Mouse (Mus musculus) fibroblast of lung, adult 2 months (primary cell): ENCODE data around the gene Itpkc.
"Not testable (repeated sequence)": the region's sequence is repeated elsewhere in the genome, so short reads cannot be mapped to it uniquely, and the experiment has no call there.

Experiments
- DNase-seq: peaks from one replicate; pipeline ENCODE4 v3.0.0-alpha.2; 2011; ENCODE audit warnings: low read depth

Itpkc gene

GRCm38 (mm10) chr7:27228281-27228821 lies at the start of gene Itpkc:
Gene Itpkc, minus strand, starts transcription at chr7:27228661.
- peak; percentile 92 for DNase-seq

GRCm38 (mm10) chr7:27277191-27277590 lies 48.7 kb upstream of the Itpkc start:
- DNase-seq = no peak

GRCm38 (mm10) chr7:27276021-27276420 lies 47.6 kb upstream of the Itpkc start:
- DNase-seq = no peak

DNA sequence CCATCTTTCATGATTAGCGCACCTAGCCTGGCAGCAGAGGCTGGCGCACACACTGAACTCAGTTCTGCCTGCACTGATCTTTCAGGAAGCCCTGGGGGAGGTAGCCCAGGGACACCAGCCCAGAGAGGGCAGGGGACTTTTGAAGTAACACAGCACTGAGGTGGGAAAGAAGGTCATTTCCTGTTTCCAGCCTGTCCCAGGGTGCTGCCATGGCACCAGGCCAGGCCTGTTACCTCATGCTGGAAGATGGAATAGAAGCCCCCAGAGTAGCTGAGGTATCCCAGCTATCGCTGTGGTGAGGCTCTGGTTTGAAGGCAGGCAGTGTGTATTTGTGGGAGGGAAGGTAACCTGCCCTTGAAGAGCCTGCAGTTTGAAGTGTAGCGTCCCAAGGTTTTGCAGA lies 46.5 kb upstream of the Itpkc start:
- DNase-seq = no peak

DNA sequence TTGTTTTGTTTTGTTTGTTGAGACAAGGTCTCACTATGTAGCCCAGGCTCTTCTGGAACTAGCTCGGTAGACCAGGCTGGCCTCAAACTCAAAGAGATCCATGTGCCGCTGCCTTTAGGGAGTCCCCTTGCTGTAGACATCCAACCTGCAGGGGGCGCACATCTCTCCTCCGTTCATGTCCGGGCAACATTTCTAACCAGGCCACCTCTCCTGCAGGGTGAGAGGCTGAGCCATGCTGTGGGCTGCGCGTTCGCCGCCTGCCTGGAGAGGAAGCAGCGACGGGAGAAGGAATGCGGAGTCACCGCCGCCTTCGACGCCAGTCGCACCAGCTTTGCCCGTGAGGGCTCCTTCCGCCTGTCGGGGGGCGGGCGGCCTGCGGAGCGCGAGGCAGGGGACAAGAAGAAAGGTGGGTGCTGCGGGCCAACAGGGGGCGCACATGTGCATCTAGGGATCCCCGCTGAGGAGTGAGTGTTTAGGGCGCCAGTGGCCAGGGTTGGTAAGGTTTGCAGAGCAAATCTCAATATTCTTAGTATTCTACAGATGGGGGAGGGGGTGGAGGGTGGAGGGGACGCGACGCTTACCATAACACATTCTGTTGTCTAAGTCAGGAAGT lies 45.4 kb upstream of the Itpkc start:
- no peak for DNase-seq

- no peak for DNase-seq
Measured at GRCm38 (mm10) chr7:27271423-27271822, 43.0 kb upstream of the Itpkc start.

GRCm38 (mm10) chr7:27266515-27267128 lies 38.2 kb upstream of the Itpkc start:
- DNase-seq = no peak

DNA sequence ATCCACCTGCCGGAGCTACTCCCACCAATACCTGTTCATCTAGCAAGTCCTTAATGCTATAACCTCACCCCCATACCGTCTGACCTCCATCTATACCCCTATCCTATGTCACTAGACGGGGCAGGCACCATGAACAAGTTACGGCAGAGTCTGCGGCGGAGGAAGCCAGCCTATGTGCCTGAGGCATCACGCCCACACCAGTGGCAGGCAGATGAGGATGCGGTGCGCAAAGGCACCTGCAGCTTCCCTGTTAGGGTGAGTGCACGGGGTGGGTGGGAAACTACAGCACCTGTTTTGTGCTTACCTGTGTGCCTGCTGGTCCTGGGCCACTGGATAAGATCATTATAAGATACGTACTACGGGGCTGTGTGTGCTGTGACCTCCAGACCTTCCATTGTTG lies 36.3 kb upstream of the Itpkc start:
- no peak for DNase-seq

GRCm38 (mm10) chr7:27261888-27262287 lies 33.4 kb upstream of the Itpkc start:
- no peak for DNase-seq

- no peak for DNase-seq
Measured at GRCm38 (mm10) chr7:27260856-27261255, 32.4 kb upstream of the Itpkc start.

DNA sequence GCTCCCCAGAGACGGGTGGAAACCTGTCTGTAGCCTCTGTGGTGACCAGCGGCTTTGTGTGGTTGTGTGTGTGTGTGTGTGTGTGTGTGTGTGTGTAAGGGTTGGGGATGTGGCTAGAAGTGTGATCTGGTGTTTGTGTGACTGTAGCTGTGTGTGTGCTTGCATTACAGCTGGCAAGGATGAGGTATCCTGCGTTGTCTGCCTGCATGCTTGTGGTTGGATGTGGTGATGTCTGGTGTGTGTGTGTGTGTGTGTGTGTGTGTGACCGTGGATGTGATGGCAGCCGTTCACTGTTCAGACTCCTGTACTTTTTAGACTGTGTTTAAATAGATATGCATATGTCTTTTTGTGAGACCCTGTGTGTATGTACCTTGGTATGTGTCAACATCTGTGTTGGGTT lies 31.3 kb upstream of the Itpkc start:
- DNase-seq = peak; percentile 38

DNA sequence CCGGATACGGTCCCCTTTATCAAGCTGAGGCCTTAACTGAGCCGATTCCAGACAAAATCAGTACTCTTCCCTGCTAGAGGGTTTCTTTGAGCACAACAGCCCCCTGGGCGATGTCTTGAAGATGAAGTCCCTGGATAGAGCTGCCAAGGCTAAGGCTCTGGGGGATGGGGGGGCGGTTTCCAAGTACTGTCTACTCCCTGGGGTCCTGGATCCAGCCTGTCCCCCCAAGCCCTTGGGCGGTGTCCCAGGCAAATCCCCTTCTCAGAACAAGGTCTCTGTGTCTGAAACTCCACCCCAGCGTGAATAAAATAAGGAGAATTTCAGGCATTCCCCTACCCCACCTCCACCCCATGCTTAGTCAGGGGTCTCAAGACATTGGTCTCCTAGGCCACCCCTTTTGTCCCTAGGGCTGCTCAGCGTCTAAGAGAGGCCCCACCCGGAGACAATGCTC lies 30.8 kb upstream of the Itpkc start:
- no peak for DNase-seq

GRCm38 (mm10) chr7:27258205-27258899 lies 29.9 kb upstream of the Itpkc start, which contains the start of gene Numbl:
Gene Numbl, plus strand, starts transcription at chr7:27258433.
- peak; percentile 71 for DNase-seq

GRCm38 (mm10) chr7:27257852-27258204 lies 29.4 kb upstream of the Itpkc start:
- DNase-seq = no peak

DNA sequence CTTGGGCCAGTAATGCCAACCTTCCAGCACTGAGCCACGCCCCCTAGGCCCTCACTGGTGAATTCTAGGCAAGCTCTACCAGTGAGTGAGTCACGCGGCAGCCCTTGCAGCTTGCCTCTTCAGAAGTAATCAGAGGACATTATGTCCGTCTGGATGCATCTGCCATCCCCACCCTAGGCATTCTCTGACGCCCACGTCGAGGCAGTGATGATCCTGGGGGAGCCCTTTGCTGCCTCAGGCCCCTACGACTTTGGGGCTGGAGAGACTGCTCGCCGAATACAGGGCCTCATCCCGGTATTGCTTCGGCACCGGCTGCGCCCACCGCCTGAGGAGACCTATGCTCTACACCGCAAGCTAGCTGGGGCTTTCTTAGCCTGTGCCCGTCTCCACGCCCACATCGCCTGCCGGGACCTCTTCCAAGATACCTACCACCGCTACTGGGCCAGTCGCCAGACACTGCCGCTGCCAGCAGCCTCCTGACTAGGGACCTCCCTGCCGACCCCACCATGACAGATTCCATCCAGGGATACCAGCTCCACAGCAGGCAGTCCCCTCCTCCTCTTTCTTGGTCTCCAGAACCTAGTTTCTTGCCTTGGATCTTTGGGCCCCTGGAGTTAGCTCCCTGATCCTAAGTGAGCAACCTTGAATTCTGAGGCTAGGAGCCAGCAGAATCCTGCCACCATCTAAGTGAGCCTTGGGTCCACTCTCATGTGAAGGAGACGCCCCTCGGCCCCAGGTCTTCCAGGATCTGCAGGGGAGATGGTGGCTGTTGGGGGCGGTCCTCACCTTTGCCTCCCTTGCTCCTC lies 28.8 kb upstream of the Itpkc start:
- DNase-seq = peak; percentile 78

DNA sequence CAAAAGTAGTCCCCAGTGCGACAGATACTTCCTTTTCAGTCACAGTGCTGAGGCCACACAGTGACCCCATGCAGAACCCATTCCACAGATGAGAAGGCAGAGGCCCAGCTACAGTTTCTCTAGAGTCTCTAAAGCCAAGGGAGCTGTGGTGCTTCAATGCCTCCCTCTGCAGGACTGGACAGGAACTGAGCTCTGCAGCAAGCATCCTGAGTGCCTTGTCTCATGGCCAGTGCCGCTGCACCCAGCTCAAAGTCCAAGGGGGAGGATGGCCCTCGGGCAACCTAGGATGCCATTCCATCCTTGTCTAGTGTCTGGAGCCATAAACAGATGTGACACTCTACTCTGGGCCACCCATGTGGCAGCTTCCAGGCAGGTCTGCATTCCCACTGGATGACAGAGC lies 27.3 kb upstream of the Itpkc start:
- DNase-seq = no peak

GRCm38 (mm10) chr7:27251946-27252345 lies 23.5 kb upstream of the Itpkc start:
- no peak for DNase-seq

DNA sequence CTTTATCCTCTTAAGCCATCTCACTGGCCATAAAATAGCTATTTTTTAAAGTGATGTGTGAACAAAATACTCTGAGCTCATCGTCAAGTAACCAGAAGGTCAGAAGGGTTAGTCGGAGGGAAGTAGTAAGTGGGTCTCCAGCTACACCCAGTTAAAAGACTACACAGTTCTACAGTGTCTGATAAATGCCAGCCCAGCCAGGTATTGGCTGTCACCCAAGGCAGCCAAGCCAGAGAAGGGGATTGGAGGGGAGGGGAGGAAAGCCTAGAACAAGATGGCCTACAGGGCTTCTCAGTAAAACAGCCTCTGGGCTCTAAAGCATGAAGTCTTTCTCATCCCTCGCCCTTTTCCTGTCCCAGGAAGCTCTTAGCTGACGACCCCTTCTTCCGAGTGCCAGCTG lies 21.5 kb upstream of the Itpkc start:
- DNase-seq = no peak

DNA sequence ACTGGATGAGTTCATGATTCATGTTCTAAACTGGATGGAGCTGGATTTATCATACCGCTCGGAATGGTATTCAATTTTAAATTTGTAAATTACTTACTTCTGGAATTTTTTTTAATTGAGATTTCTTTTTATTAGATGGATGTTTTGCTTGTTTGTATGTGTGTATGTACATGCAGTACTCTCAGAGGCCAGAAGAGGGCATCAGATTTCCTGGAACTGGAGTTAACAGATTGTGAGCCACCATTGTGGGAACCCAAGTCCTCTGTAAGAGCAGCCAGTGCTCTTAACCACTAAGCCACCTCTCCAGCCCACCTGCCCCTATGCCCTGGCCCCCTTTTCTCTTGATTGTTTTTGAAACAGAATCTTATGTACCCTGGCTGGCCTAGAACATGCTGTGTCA lies 20.7 kb upstream of the Itpkc start:
- DNase-seq = no peak

GRCm38 (mm10) chr7:27244088-27244487 lies 15.6 kb upstream of the Itpkc start:
- not testable (repeated sequence) for DNase-seq

DNA sequence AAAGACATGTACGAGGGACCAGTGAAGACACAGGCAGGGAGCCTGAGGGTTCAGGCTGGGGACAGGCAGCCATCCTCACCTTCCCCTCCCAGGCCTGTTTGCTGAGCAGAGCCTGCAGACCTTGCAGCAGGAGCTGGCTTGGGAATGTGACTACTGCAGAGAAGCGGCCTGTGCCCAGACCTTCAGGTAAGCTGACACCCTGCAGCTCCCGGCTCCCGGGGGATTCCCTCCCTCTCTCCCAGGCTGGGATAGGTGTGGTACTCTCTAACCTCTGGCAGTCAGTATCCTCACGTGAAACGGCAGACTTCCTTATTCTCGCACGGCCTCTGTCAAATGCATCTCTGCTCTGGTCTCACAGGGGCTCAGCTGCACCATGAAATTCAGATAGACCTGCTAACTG lies 14.8 kb upstream of the Itpkc start:
- no peak for DNase-seq

DNA sequence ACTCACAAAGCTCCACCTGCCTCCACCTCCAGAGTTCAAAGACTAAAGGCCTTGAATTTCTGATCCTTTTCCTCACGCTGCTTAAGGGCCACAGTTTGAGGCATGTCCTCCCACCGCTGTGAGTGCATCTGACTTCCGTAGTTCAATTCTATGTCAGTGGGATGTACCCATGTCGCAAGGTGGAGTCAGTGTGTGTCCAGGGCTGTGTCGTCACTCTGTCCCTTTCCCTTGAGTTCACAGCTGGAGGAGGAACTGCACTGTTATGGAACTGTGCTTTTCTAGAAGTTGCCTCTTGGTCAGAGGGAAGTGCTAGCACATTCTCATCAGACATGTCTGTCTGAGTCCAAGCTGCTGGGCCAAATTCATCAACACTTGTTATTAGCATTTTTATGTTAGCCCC lies 10.1 kb upstream of the Itpkc start:
- DNase-seq = no peak
